Comparison of ENCODE assay signal across 37 mouse cellular contexts in genomic region chr7:104137305-104137704, GRCm38 (mm10). TPM values are rescaled to one million over a fixed set of nuclear protein-coding genes. Genes with fewer than 3 reads are reported as not detected.
"Had no signal": no experiment of that assay in that cellular context is flagged by ENCODE, and none has a peak within 500 bp of the region (broad histone marks: within the 10 kb centered on the region; RNA-seq: fewer than 3 reads in every experiment).

TSS of gene Olfr643 (minus strand) at chr7:104137405.

- H3K27ac ChIP-seq: left cerebral cortex, adult 2 months; limb, embryonic 10.5 days; limb, embryonic 12.5 days; limb, embryonic 13.5 days; limb, embryonic 15.5 days; liver, embryonic 12.5 days; liver, embryonic 13.5 days; liver, embryonic 14.5 days; liver, embryonic 15.5 days; lung, embryonic 15.5 days; macrophage; midbrain, embryonic 10.5 days; midbrain, embryonic 12.5 days; midbrain, embryonic 13.5 days; midbrain, embryonic 15.5 days; neural tube, embryonic 12.5 days had no signal

- H3K4me2 ChIP-seq: limb, embryonic 12.5 days; limb, embryonic 13.5 days; limb, embryonic 15.5 days; liver, embryonic 11.5 days; liver, embryonic 12.5 days; liver, embryonic 13.5 days; liver, embryonic 15.5 days; lung, embryonic 15.5 days; midbrain, embryonic 11.5 days; midbrain, embryonic 12.5 days; midbrain, embryonic 13.5 days; midbrain, embryonic 15.5 days; neural tube, embryonic 12.5 days had no signal

- H3K36me3 ChIP-seq: limb, embryonic 10.5 days; limb, embryonic 12.5 days; limb, embryonic 13.5 days; limb, embryonic 15.5 days; liver, embryonic 12.5 days; liver, embryonic 13.5 days; liver, embryonic 15.5 days; lung, embryonic 15.5 days; midbrain, embryonic 10.5 days; midbrain, embryonic 12.5 days; midbrain, embryonic 13.5 days; midbrain, embryonic 15.5 days; neural tube, embryonic 12.5 days had no signal

- H3K4me1 ChIP-seq: limb, embryonic 10.5 days; limb, embryonic 12.5 days; limb, embryonic 13.5 days; limb, embryonic 15.5 days; liver, embryonic 12.5 days; liver, embryonic 13.5 days; liver, embryonic 15.5 days; lung, embryonic 15.5 days; megakaryocyte, embryonic 14.5 days; midbrain, embryonic 10.5 days; midbrain, embryonic 12.5 days; midbrain, embryonic 13.5 days; midbrain, embryonic 15.5 days; neural tube, embryonic 12.5 days had no signal

- H3K27me3 ChIP-seq: limb, embryonic 12.5 days; limb, embryonic 13.5 days; limb, embryonic 15.5 days; liver, embryonic 12.5 days; liver, embryonic 13.5 days; liver, embryonic 15.5 days; lung, embryonic 15.5 days; midbrain, embryonic 12.5 days; midbrain, embryonic 13.5 days; midbrain, embryonic 15.5 days; neural tube, embryonic 12.5 days had no signal

- H3K4me3 ChIP-seq: left cerebral cortex, adult 2 months; limb, embryonic 10.5 days; limb, embryonic 12.5 days; limb, embryonic 13.5 days; limb, embryonic 15.5 days; liver, embryonic 12.5 days; liver, embryonic 13.5 days; liver, embryonic 15.5 days; lung, embryonic 15.5 days; megakaryocyte, embryonic 14.5 days; midbrain, embryonic 10.5 days; midbrain, embryonic 12.5 days; midbrain, embryonic 13.5 days; midbrain, embryonic 15.5 days; myocyte; neural tube, embryonic 12.5 days had no signal

- H3K9ac ChIP-seq: limb, embryonic 12.5 days; limb, embryonic 13.5 days; limb, embryonic 15.5 days; liver, embryonic 12.5 days; liver, embryonic 13.5 days; liver, embryonic 14.5 days; liver, embryonic 15.5 days; liver, postnatal 0 days; lung, embryonic 15.5 days; midbrain, embryonic 12.5 days; midbrain, embryonic 13.5 days; midbrain, embryonic 15.5 days; neural tube, embryonic 12.5 days had no signal

- H3K9me3 ChIP-seq: limb, embryonic 10.5 days; limb, embryonic 12.5 days; limb, embryonic 13.5 days; limb, embryonic 15.5 days; liver, embryonic 12.5 days; liver, embryonic 13.5 days; liver, embryonic 15.5 days; lung, embryonic 15.5 days; megakaryocyte, embryonic 14.5 days; midbrain, embryonic 10.5 days; midbrain, embryonic 12.5 days; midbrain, embryonic 13.5 days; midbrain, embryonic 15.5 days; neural tube, embryonic 12.5 days had no signal

- DNase-seq: left cerebral cortex, postnatal 4 days; liver; liver, embryonic 13.5 days; liver, postnatal 0 days; lung, adult 2 months; lung, postnatal 14 days; lung, postnatal 36 days; lung, postnatal 4 days; midbrain, embryonic 14.5 days had no signal

- ATAC-seq: liver, embryonic 12.5 days; liver, postnatal 0 days; lung, postnatal 0 days; midbrain, embryonic 13.5 days; midbrain, embryonic 15.5 days; midbrain, embryonic 16.5 days had no signal

RNA-seq across cellular contexts. Expression of gene Olfr643, which starts in this region (rescaled TPM):
- polyA plus RNA-seq: limb, embryonic 10.5 days; limb, embryonic 11.5 days; limb, embryonic 12.5 days; limb, embryonic 13.5 days; limb, embryonic 14.5 days; limb, embryonic 15.5 days; liver, adult 2 months; liver, embryonic 11.5 days; liver, embryonic 12.5 days; liver, embryonic 13.5 days; liver, embryonic 14.5 days; liver, embryonic 15.5 days; liver, embryonic 16.5 days; liver, postnatal 0 days; lung, adult 2 months; lung, embryonic 15.5 days; lung, embryonic 16.5 days; lung, postnatal 0 days; macrophage; midbrain, embryonic 10.5 days; midbrain, embryonic 11.5 days; midbrain, embryonic 12.5 days; midbrain, embryonic 13.5 days; midbrain, embryonic 14.5 days; midbrain, embryonic 15.5 days; midbrain, embryonic 16.5 days; midbrain, postnatal 0 days; myocyte; neural tube, embryonic 11.5 days; neural tube, embryonic 12.5 days had no signal
